Mouse (Mus musculus): Measurements from ENCODE around the gene Pnpla6.

Pnpla6 gene

GRCm38 (mm10) chr8:3515260-3515671 lies at the start of gene Pnpla6:
Gene Pnpla6 (plus strand): TSS chr8:3515384.
- peak; percentile 91 for DNase-seq

- peak; percentile 96 for DNase-seq
These were observed 47.9 kb upstream of the Pnpla6 start, which contains the start of gene Pex11g for GRCm38 (mm10) chr8:3467006-3467885. Gene Pex11g (minus strand): TSS chr8:3467680.

GRCm38 (mm10) chr8:3467886-3468545 lies 47.2 kb upstream of the Pnpla6 start:
- DNase-seq, result peak; percentile 24

GRCm38 (mm10) chr8:3468838-3469237 lies 46.3 kb upstream of the Pnpla6 start:
- no peak for DNase-seq

GRCm38 (mm10) chr8:3470562-3470961 lies 44.6 kb upstream of the Pnpla6 start, which contains the start of gene Tex45:
Gene Tex45 (plus strand): TSS chr8:3470862.
- no peak for DNase-seq

- DNase-seq, result no peak
These were observed 39.3 kb upstream of the Pnpla6 start for GRCm38 (mm10) chr8:3475715-3476429.

GRCm38 (mm10) chr8:3480221-3480785 lies 34.9 kb upstream of the Pnpla6 start:
- DNase-seq, result no peak

- no peak for DNase-seq
These were observed 33.6 kb upstream of the Pnpla6 start for GRCm38 (mm10) chr8:3481605-3482004.

GRCm38 (mm10) chr8:3482240-3482740 lies 32.9 kb upstream of the Pnpla6 start:
- DNase-seq, result no peak

- no peak for DNase-seq
These were observed 31.6 kb upstream of the Pnpla6 start for GRCm38 (mm10) chr8:3483546-3483945.

- DNase-seq, result no peak
These were observed 30.0 kb upstream of the Pnpla6 start for GRCm38 (mm10) chr8:3485192-3485591.

GRCm38 (mm10) chr8:3492901-3493844 lies 22.0 kb upstream of the Pnpla6 start, which contains the start of gene Zfp358:
Gene Zfp358 (plus strand): TSS chr8:3493138.
- DNase-seq, result peak; percentile 84

GRCm38 (mm10) chr8:3493845-3494208 lies 21.4 kb upstream of the Pnpla6 start:
- DNase-seq, result peak; percentile 61

GRCm38 (mm10) chr8:3495578-3496427 lies 19.4 kb upstream of the Pnpla6 start:
- DNase-seq, result peak; percentile 58

- no peak for DNase-seq
These were observed 18.8 kb upstream of the Pnpla6 start for GRCm38 (mm10) chr8:3496428-3496748.

- DNase-seq, result no peak
These were observed 16.6 kb upstream of the Pnpla6 start for GRCm38 (mm10) chr8:3498583-3498982.

GRCm38 (mm10) chr8:3499751-3500150 lies 15.4 kb upstream of the Pnpla6 start:
- DNase-seq, result no peak

- DNase-seq, result peak; percentile 99
These were observed 14.7 kb upstream of the Pnpla6 start, which contains the start of gene Mcoln1 for GRCm38 (mm10) chr8:3500235-3501090. Gene Mcoln1 (plus strand): TSS chr8:3500457.

- DNase-seq, result no peak
These were observed 13.0 kb upstream of the Pnpla6 start for GRCm38 (mm10) chr8:3502217-3502616.
